Mouse (Mus musculus) ovary, postnatal 14 days (tissue): ENCODE data around the gene Gk5.
"Not testable (repeated sequence)": the region's sequence is repeated elsewhere in the genome, so short reads cannot be mapped to it uniquely, and the experiment has no call there.

Experiments used
- DNase-seq: peaks from one replicate; pipeline ENCODE4 v3.0.0; 2022; ENCODE audit warnings: low spot score

Gk5 gene

DNA sequence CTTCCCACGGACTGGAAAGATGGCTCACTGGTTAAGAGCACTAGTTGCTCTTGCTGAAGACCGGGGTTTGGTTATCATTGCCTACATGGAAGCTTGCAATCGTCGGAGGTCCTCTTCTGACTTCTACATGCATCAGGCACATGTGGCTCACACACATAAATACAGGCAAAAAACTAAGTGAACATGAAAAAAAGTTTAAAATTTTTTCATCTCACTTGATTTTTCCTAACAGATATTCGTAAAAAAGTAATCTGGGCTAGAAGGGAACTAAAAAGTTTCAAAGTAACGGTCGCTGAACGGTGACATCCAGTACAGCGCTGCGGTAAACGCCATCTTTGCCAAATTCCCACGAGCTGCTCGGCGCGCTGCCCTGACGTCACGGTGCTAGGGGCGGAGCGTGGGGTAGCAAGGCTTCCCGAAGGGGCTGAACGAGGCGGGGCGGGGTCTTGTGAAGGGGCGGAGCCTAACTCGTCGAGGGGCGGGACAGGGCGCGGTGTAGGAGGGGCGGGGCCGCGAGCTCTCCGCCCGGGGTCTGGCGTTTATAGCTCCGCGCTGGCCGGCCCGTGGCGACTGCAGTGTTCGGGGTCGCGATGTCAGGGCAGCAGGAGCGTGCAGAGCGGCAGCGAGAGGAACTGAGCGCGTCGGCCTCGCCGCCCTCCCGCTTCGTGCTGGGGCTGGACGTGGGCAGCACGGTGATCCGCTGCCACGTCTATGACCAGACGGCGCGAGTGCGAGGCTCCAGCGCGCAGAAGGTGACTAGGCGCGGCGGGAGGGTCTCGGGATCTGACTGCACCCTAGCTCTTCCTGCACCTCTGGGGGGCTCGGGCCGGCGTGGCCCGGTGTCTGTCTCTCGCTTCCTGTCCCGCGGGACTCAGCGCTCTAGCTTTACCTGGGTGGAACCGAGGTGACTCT, at the start of gene Gk5:
Gene Gk5 (plus strand): TSS at position 502 of the 912 bp plus-strand sequence.
- DNase-seq: peak; percentile 99

DNA sequence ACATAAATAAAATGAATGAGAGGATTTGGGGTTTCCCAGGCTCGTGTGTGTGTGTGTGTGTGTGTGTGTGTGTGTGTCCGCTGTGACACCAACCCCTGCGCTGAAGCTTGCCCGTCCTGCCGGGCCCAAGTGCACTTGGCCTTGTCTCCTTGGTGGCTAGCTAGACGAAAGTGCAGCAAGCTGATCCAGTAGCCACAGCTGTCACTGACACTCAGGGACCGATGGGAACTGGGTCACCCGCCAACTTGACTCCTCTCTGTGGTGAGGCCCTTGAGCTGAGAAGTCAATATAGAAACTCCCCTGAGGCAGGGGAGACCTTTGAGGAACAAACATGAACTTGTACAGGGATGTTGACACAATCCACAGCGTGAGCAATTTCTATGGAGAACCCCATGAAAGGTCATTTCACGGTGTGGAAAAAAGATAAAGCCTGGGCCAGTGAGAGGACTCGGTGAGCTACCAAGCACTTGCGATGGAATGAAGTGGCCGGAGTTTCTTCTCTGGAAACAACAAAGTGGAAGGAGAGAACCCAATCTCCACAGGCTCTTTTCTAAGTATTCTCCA, 40.3 kb upstream of the Gk5 start:
- DNase-seq: no peak

GRCm38 (mm10) chr9:96085293-96085692, 33.9 kb upstream of the Gk5 start:
- no peak for DNase-seq

GRCm38 (mm10) chr9:96087671-96088070, 31.5 kb upstream of the Gk5 start:
- no peak for DNase-seq

GRCm38 (mm10) chr9:96088456-96088855, 30.7 kb upstream of the Gk5 start:
- DNase-seq: not testable (repeated sequence)

GRCm38 (mm10) chr9:96092637-96093036, 26.5 kb upstream of the Gk5 start:
- not testable (repeated sequence) for DNase-seq

GRCm38 (mm10) chr9:96093221-96093620, 25.9 kb upstream of the Gk5 start:
- DNase-seq: no peak

DNA sequence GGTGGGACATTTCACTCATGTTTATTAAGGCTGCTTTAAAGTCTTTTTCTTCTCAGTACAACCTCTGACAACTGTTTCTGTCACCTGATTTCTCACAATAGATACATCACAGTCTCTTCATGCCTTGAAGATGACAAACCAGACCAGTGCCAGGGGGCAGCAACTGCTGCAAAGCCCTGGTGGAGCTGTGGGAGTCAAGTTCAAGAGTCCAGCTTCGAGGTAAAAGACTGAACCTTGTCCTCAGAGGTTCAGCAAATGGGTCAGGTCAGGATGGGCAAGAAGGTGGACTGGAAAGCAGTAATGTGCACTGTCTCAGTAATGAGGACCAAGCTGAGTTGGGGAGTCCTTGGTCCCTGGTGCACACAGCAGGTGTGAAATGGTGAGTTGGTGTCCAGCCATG, 24.8 kb upstream of the Gk5 start:
- no peak for DNase-seq

GRCm38 (mm10) chr9:96095192-96095591, 24.0 kb upstream of the Gk5 start:
- DNase-seq: no peak

DNA sequence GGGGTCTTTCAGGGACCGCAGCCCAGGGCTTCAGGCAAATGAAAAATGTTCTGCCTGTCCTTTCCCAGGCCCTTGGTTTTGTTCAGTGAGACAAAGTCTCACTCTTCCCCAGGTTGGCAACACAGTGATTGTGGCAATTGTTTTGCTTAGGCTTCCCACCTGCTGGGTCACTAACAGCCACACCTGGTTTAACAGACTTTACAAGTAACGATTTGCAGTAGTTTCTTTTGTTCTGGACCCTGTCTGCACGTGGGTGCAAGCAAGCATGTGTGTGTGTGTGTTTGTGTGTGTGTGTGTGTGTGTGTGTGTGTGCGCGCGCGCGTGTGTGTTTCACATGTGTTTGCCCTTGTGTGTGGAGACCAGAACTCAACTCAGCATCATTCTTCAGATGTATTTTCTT, 16.3 kb upstream of the Gk5 start:
- no peak for DNase-seq

GRCm38 (mm10) chr9:96112879-96113361, 6.2 kb upstream of the Gk5 start:
- DNase-seq: no peak

- no peak for DNase-seq
Observed at GRCm38 (mm10) chr9:96116801-96117200, 2.4 kb upstream of the Gk5 start.

- DNase-seq: no peak
Observed at GRCm38 (mm10) chr9:96118216-96118615, 946 bp upstream of the Gk5 start.

GRCm38 (mm10) chr9:96127972-96128371, 8.8 kb downstream of the Gk5 start:
- no peak for DNase-seq

DNA sequence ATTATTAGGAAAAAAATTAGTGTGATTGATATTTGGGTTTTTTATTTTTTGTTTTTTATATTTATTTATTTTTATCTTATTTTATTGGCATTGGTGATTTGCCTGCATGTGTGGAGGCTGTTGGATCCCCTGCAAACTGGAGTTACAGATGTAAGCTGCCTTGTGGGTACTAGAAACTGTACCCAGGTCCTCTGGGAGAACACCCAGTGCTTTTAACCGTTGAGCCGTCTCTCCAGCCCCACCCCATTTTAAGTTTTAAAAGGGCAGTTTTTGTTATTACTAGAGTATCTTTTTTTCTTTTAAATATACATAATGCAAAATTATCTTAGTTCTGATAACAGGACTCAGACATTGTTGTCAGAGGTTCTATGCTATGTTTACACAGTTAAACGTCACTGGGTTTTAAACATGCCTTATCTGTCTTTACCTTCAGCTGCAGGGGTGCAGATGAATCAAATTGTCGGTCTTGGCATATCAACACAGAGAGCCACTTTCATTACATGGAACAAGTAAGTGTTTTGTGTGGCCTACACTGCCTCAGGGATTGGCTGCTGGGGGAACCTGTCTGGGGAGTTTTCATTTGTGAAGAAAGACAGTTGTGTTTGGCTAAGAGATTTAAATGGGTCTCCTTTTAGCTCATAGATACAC, 13.9 kb downstream of the Gk5 start:
- DNase-seq: no peak

DNA sequence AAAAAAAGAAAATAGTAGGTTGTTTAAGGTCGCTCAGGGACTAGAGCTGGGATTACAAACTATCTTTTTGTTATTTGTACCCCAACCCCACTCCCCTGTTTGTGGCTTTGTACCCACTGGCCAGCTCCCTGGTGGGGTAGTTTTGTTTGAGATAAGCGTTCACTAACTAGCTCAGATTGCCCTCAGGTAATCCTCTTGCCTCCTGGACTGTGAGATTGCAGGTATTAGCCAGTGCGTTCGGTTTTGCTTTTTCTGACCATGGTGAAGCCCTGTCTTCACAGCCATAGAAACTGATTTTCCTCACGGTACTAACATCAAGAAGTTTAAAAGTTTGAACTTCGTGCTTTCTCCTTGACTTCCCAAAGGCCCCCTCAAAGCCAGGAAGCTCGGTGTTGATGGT, 15.3 kb downstream of the Gk5 start:
- no peak for DNase-seq

DNA sequence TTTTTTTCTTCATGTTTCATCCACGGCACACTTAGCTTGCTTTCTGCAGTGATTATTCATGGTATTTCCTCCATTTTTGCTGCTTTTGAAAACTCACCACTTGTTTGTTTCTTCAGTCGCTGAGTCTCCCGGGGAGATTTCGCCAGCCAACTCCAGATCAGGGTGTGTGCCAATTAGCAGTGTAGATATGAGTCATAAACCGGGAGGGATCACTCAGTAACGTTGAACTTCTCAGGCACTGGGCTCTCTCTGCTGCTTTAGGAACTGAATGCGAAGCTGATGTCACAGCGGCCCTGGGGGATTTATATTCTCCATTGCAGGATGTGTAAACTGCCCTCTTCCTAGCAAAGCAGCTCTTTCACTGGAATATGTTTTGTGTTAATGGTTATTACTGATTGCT, 15.8 kb downstream of the Gk5 start:
- DNase-seq: peak; percentile 41

DNA sequence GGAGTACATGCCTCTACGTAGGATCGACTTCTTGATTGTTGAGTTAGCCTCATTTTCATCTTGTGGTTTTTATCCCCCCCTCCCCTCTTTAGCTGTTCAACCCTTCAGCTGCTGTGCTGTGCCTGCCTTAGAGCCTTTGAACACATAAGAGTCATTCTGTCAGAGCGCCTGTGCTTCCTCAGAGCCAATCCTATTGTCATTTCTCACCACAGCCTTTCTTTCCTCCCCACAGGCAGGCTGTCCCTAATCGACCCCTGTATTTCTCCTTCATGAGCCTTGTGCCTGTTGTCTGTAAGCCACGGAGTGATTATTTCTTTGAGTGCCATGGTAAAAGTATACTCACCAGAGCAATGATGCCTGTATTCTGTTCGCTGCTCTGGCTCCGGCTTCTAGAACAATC, 16.3 kb downstream of the Gk5 start:
- no peak for DNase-seq

DNA sequence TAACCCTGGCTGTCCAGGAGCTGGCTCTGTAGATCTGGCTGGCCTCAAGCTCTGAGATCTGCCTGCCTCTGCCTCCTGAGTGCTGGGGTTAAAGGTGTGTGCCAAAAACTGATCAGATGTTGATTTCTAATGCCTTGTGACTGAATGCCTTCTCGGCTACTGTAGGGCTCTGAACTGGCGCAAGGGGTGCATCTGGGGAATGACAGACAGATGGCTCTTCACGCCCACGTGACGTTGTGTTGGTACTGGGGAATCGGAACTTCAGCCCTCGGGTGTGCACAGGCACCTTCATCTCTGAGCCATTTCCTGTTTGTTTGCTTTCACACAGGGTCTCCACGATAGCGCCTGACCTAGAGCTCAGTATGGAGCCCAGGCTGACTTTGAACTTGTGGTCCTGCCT, 19.8 kb downstream of the Gk5 start:
- no peak for DNase-seq

- DNase-seq: no peak
Observed at GRCm38 (mm10) chr9:96139876-96140275, 20.7 kb downstream of the Gk5 start.

GRCm38 (mm10) chr9:96140931-96141330, 21.8 kb downstream of the Gk5 start:
- DNase-seq: no peak

DNA sequence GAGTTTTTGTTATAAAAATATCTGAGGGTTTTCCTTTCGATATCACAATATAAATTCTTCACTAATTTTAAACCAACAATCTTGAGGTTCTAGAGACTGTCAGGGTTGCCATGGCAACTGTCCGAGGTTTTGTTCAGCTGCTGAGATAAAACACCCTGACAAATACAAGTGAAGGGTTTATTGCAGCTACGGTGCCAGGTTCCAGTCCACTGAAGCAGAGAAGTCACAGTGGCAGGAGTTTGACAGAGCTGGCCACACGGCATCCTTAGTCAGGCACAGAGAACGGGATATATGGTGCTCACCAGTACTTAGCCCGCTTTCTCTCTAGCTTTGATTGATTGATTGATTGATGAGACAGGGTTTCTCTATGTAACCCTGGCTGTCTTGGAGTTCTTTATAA, 23.3 kb downstream of the Gk5 start:
- DNase-seq: no peak

DNA sequence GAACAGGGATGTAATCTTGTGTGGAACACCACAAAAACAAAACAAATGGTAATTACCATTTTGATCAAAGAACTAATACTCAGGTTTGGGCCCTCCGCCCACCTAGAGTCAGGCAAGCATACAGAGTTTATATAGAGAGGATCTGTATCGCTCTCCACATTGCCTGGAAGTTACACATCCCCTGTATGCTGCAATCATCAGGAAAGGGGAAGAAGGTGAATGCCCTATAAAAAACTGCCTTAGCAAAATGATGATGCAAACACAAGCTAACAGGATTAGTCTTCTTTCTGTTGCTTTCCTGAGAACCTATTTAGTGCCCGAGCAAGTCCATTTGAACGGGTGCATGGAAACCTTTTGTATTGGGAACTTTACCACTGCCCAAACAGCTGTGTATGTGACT, 24.5 kb downstream of the Gk5 start:
- no peak for DNase-seq
